Mouse (Mus musculus): Measurements from ENCODE around the gene Ccdc172. TPM values are rescaled to one million over a fixed set of nuclear protein-coding genes. Genes with fewer than 3 reads are reported as not detected.

Gene Ccdc172
- polyA plus RNA-seq, 1 experiment: 8.9 TPM

- H3K36me3 ChIP-seq (ENCODE audit: control insufficient read depth, insufficient read depth, low read length): no peaks in the 10 kb centered on the region
- H3K4me1 ChIP-seq (ENCODE audit: control insufficient read depth, insufficient read depth, low read length): no peaks in the 10 kb centered on the region
- no peak overlapping the region for H3K27ac ChIP-seq (ENCODE audit: control insufficient read depth, insufficient read depth, low read depth, low read length)
- H3K4me3 ChIP-seq (ENCODE audit: control insufficient read depth, low read depth, low read length): no peak overlapping the region
- TF ChIP-seq POLR2A (IDR thresholded peaks at IDR 0.05; ENCODE audit: control insufficient read depth, low read depth, low read length): no peak
- no peak for TF ChIP-seq CTCF (IDR thresholded peaks at IDR 0.05; ENCODE audit: control insufficient read depth, insufficient read depth, insufficient replicate concordance, low read depth, low read length)
- no peaks in the 10 kb centered on the region for H3K27me3 ChIP-seq (ENCODE audit: control insufficient read depth, insufficient read depth, low read length)
These were observed 12.3 kb upstream of the Ccdc172 start for GRCm38 (mm10) chr19:58499420-58499966.

GRCm38 (mm10) chr19:58500049-58500448, 11.7 kb upstream of the Ccdc172 start:
- H3K4me3 ChIP-seq (ENCODE audit: control insufficient read depth, low read depth, low read length): no peak overlapping the region
- no peaks in the 10 kb centered on the region for H3K4me1 ChIP-seq (ENCODE audit: control insufficient read depth, insufficient read depth, low read length)
- TF ChIP-seq POLR2A (IDR thresholded peaks at IDR 0.05; ENCODE audit: control insufficient read depth, low read depth, low read length) (no peak), CTCF (IDR thresholded peaks at IDR 0.05; ENCODE audit: control insufficient read depth, insufficient read depth, insufficient replicate concordance, low read depth, low read length) (no peak)
- H3K36me3 ChIP-seq (ENCODE audit: control insufficient read depth, insufficient read depth, low read length): no peaks in the 10 kb centered on the region
- no peak overlapping the region for H3K27ac ChIP-seq (ENCODE audit: control insufficient read depth, insufficient read depth, low read depth, low read length)
- H3K27me3 ChIP-seq (ENCODE audit: control insufficient read depth, insufficient read depth, low read length): no peaks in the 10 kb centered on the region

GRCm38 (mm10) chr19:58521696-58522095, 9.9 kb downstream of the Ccdc172 start:
- TF ChIP-seq POLR2A (IDR thresholded peaks at IDR 0.05; ENCODE audit: control insufficient read depth, low read depth, low read length) (no peak), CTCF (IDR thresholded peaks at IDR 0.05; ENCODE audit: control insufficient read depth, insufficient read depth, insufficient replicate concordance, low read depth, low read length) (no peak)
- Histone ChIP-seq H3K4me1 (ENCODE audit: control insufficient read depth, insufficient read depth, low read length) (no peaks in the 10 kb centered on the region), H3K36me3 (ENCODE audit: control insufficient read depth, insufficient read depth, low read length) (peaks cover 1% of the 10 kb centered on the region), H3K27ac (ENCODE audit: control insufficient read depth, insufficient read depth, low read depth, low read length) (no peak overlapping the region), H3K27me3 (ENCODE audit: control insufficient read depth, insufficient read depth, low read length) (no peaks in the 10 kb centered on the region), H3K4me3 (ENCODE audit: control insufficient read depth, low read depth, low read length) (no peak overlapping the region)

GRCm38 (mm10) chr19:58523736-58524394, 12.1 kb downstream of the Ccdc172 start:
- Histone ChIP-seq H3K4me3 (ENCODE audit: control insufficient read depth, low read depth, low read length) (no peak overlapping the region), H3K27me3 (ENCODE audit: control insufficient read depth, insufficient read depth, low read length) (no peaks in the 10 kb centered on the region), H3K36me3 (ENCODE audit: control insufficient read depth, insufficient read depth, low read length) (peaks cover 1% of the 10 kb centered on the region), H3K27ac (ENCODE audit: control insufficient read depth, insufficient read depth, low read depth, low read length) (no peak overlapping the region), H3K4me1 (ENCODE audit: control insufficient read depth, insufficient read depth, low read length) (no peaks in the 10 kb centered on the region)
- TF ChIP-seq POLR2A (IDR thresholded peaks at IDR 0.05; ENCODE audit: control insufficient read depth, low read depth, low read length) (no peak), CTCF (IDR thresholded peaks at IDR 0.05; ENCODE audit: control insufficient read depth, insufficient read depth, insufficient replicate concordance, low read depth, low read length) (no peak)

- no peak for TF ChIP-seq POLR2A (IDR thresholded peaks at IDR 0.05; ENCODE audit: control insufficient read depth, low read depth, low read length)
- no peak for TF ChIP-seq CTCF (IDR thresholded peaks at IDR 0.05; ENCODE audit: control insufficient read depth, insufficient read depth, insufficient replicate concordance, low read depth, low read length)
- H3K4me3 ChIP-seq (ENCODE audit: control insufficient read depth, low read depth, low read length): no peak overlapping the region
- no peak overlapping the region for H3K27ac ChIP-seq (ENCODE audit: control insufficient read depth, insufficient read depth, low read depth, low read length)
- peaks cover 1% of the 10 kb centered on the region for H3K36me3 ChIP-seq (ENCODE audit: control insufficient read depth, insufficient read depth, low read length)
- no peaks in the 10 kb centered on the region for H3K27me3 ChIP-seq (ENCODE audit: control insufficient read depth, insufficient read depth, low read length)
- no peaks in the 10 kb centered on the region for H3K4me1 ChIP-seq (ENCODE audit: control insufficient read depth, insufficient read depth, low read length)
These were observed 13.9 kb downstream of the Ccdc172 start for GRCm38 (mm10) chr19:58525457-58526239.

GRCm38 (mm10) chr19:58533077-58533476, 21.3 kb downstream of the Ccdc172 start:
- no peak overlapping the region for H3K4me3 ChIP-seq (ENCODE audit: control insufficient read depth, low read depth, low read length)
- peaks cover 3% of the 10 kb centered on the region for H3K36me3 ChIP-seq (ENCODE audit: control insufficient read depth, insufficient read depth, low read length)
- H3K27ac ChIP-seq (ENCODE audit: control insufficient read depth, insufficient read depth, low read depth, low read length): no peak overlapping the region
- no peak for TF ChIP-seq CTCF (IDR thresholded peaks at IDR 0.05; ENCODE audit: control insufficient read depth, insufficient read depth, insufficient replicate concordance, low read depth, low read length)
- no peak for TF ChIP-seq POLR2A (IDR thresholded peaks at IDR 0.05; ENCODE audit: control insufficient read depth, low read depth, low read length)
- no peaks in the 10 kb centered on the region for H3K27me3 ChIP-seq (ENCODE audit: control insufficient read depth, insufficient read depth, low read length)
- no peaks in the 10 kb centered on the region for H3K4me1 ChIP-seq (ENCODE audit: control insufficient read depth, insufficient read depth, low read length)

- H3K36me3 ChIP-seq (ENCODE audit: control insufficient read depth, insufficient read depth, low read length): peaks cover 3% of the 10 kb centered on the region
- H3K27me3 ChIP-seq (ENCODE audit: control insufficient read depth, insufficient read depth, low read length): no peaks in the 10 kb centered on the region
- H3K4me1 ChIP-seq (ENCODE audit: control insufficient read depth, insufficient read depth, low read length): no peaks in the 10 kb centered on the region
- no peak overlapping the region for H3K27ac ChIP-seq (ENCODE audit: control insufficient read depth, insufficient read depth, low read depth, low read length)
- no peak for TF ChIP-seq CTCF (IDR thresholded peaks at IDR 0.05; ENCODE audit: control insufficient read depth, insufficient read depth, insufficient replicate concordance, low read depth, low read length)
- no peak for TF ChIP-seq POLR2A (IDR thresholded peaks at IDR 0.05; ENCODE audit: control insufficient read depth, low read depth, low read length)
- peak overlapping the region; percentile 44 for H3K4me3 ChIP-seq (ENCODE audit: control insufficient read depth, low read depth, low read length)
These were observed 24.9 kb downstream of the Ccdc172 start for GRCm38 (mm10) chr19:58536691-58537090.

All from testis, adult 2 months (tissue).